Mouse (Mus musculus) midbrain, postnatal 0 days (tissue): ENCODE data around the gene Sec14l1. TPM values are rescaled to one million over a fixed set of nuclear protein-coding genes. Genes with fewer than 3 reads are reported as not detected.

ENCODE experiments used
- ATAC-seq: fragments of 200-750 bp; cut with Nextera tagmentation; 2 replicates; pipeline ENCODE4 v1.8.0; 2017; ENCODE audit warnings: moderate number of reproducible peaks, mild to moderate bottlenecking, moderate TSS enrichment, moderate library complexity; ENCODE audit not compliant: low FRiP score
- DNase-seq: peaks from one replicate; pipeline ENCODE4 v3.0.0-alpha.2; 2015; ENCODE audit warnings: low spot score
- H3K27ac ChIP-seq: fragments of 300-500 bp; sonication (generic); 2 replicates; pipeline ENCODE4 v1.5.1; 2014; ENCODE audit warnings: low read depth, mild to moderate bottlenecking, low read length, mixed read lengths
- H3K27me3 ChIP-seq: fragments of 300-500 bp; sonication (generic); 2 replicates; pipeline ENCODE4 v1.6.1; 2014; ENCODE audit warnings: low read length, control low read depth, mixed read lengths; ENCODE audit not compliant: insufficient read depth
- H3K36me3 ChIP-seq: fragments of 300-500 bp; sonication (generic); 2 replicates; pipeline ENCODE4 v1.6.1; 2014; ENCODE audit warnings: low read length, control low read depth, mixed read lengths; ENCODE audit not compliant: insufficient read depth
- H3K4me1 ChIP-seq: fragments of 300-500 bp; sonication (generic); 2 replicates; pipeline ENCODE4 v1.6.1; 2014; ENCODE audit warnings: mild to moderate bottlenecking, control low read depth, antibody characterized with exemption, low read length, mixed read lengths; ENCODE audit not compliant: insufficient read depth
- H3K4me2 ChIP-seq: fragments of 300-500 bp; sonication (generic); 2 replicates; pipeline ENCODE4 v1.6.1; 2014; ENCODE audit warnings: low read depth, mild to moderate bottlenecking, low read length, mixed read lengths; ENCODE audit not compliant: poor library complexity, severe bottlenecking
- H3K4me3 ChIP-seq: fragments of 300-500 bp; sonication (generic); 2 replicates; pipeline ENCODE4 v1.5.1; 2014; ENCODE audit warnings: low read depth, mild to moderate bottlenecking, low read length, moderate library complexity
- H3K9ac ChIP-seq: fragments of 300-500 bp; sonication (generic); replicated peaks from 2 replicates; pipeline ENCODE4 v1.6.1; 2014; ENCODE audit warnings: mild to moderate bottlenecking, low read length, moderate library complexity, mixed read lengths; ENCODE audit not compliant: poor library complexity, severe bottlenecking
- H3K9me3 ChIP-seq: fragments of 300-500 bp; sonication (generic); 2 replicates; pipeline ENCODE4 v1.6.1; 2016; ENCODE audit warnings: low read length, control low read depth
- CTCF ChIP-seq: IDR thresholded peaks from 2 replicates; pipeline ENCODE4 v1.5.1; 2016; ENCODE audit warnings: antibody characterized with exemption, mild to moderate bottlenecking
- WGBS: fragments of 180-500 bp; shearing (Covaris S2); extraction: QIAGEN DNeasy Blood & Tissue Kit; methylation state at CpG from one replicate; pipeline ENCODE4 v1.1.7; 2014; 5-methylcytosine and 5-hydroxymethylcytosine counted together
- polyA plus RNA-seq: library from polyadenylated mRNA; unstranded; fragments of >200 nt; fragmentation: Nextera tagmentation; extraction: Ambion mirVana; gene quantifications from 2 replicates; pipeline ENCODE4 v1.2.1, GENCODE M21; 2015
- total RNA-seq: library from RNA; depleted of rRNA; stranded (reverse); fragments of >200 nt; gene quantifications from 2 replicates; pipeline ENCODE4 v1.2.3, GENCODE M21; 2014

The Sec14l1 gene
- total and polyA plus RNA-seq, 2 experiments from 2014 or later: 49.2 to 71.1 TPM

DNA sequence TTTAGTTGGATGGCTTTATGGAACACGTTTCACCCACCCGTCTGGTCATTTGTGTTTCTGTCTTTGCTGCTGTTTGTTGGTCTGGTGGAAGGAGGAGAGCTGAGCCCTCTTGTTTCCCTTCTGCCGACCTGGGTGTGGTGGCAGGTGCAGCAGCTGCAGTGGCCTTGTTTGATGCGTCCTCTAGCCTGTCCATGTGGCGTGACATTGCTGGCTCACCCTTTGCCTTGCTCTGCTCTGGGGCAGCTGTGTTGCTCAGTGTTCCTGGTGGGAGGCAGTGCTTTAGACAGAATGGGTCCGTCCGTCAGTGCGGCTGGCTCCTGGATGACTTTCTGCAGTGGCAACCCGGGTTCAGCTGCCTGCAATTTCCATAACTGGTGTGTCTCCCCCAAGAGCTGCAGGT is 38.6 kb downstream of the Sec14l1 start:
- Histone ChIP-seq H3K9me3 (no peaks in the 10 kb centered on the region), H3K36me3 (peaks cover 84% of the 10 kb centered on the region), H3K4me1 (no peaks in the 10 kb centered on the region), H3K4me2 (no peak overlapping the region), H3K4me3 (no peak overlapping the region), H3K27me3 (no peaks in the 10 kb centered on the region), H3K27ac (no peak overlapping the region), H3K9ac (no peak overlapping the region)
- DNase-seq: no peak
- WGBS: 71% methylated on average over 9 of the region's 9 CpGs
- TF ChIP-seq CTCF: no peak
- no peak for ATAC-seq

DNA sequence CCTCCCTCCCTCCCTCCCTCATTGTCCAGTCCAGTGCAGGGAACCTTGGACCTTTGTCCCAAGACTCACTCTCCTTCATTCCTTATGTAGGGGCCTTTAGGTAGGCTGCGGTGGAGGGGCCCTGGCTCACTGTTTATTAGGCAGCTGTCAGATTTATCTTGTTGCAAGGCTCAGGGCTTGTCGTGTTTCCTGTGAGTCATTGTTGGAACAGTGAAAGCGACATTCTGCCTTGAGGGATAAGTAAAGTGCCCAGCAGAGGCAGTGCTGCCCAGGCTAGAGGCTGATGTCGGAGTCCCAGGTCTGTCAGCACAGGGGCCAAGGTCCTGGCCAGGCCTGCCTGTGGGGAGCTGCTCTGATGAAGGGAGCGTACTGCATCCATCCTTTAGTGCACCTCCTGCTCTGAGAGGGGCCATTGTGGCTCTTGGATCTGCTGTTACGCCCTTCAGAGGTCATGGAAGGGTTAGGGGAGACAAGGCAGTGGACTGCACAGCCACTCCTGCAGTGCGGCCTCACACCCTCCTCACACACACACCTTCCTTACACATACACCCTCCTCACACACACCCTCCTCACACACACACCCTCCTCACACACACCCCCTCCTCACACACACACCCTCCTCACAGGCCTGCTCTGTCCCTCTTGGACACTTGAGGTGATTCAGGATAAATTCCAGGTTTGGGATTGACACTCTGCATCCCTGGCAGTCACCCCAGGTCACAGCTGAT is 39.3 kb downstream of the Sec14l1 start:
- Histone ChIP-seq H3K4me1 (no peaks in the 10 kb centered on the region), H3K36me3 (peaks cover 82% of the 10 kb centered on the region), H3K4me2 (no peak overlapping the region), H3K27me3 (no peaks in the 10 kb centered on the region), H3K4me3 (no peak overlapping the region), H3K9me3 (no peaks in the 10 kb centered on the region), H3K9ac (no peak overlapping the region), H3K27ac (no peak overlapping the region)
- 73% methylated on average over 7 of the region's 7 CpGs for WGBS
- TF ChIP-seq CTCF: no peak
- ATAC-seq (no peak), DNase-seq (no peak)

DNA sequence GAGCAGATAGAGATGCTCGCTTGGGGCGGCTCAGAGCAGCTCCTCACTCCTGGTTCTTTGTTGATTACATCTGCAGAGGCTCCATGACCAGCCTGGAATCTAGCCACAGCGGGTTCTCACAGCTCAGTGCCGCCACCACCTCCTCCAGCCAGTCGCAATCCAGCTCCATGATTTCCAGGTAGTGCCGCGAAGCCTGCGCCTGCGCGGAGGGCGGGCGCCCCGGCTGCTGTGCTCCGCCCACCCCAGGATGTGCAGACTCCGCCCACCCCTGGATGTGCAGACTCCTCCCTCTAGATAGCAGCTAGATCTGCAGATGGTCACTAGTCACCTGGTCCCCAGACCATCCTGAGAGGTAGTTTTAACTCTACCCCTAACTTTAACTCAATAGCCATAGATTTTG is 41.8 kb downstream of the Sec14l1 start:
- no peak overlapping the region for H3K27ac ChIP-seq
- TF ChIP-seq CTCF: no peak
- H3K9ac ChIP-seq: no peak overlapping the region
- no peaks in the 10 kb centered on the region for H3K4me1 ChIP-seq
- no peak overlapping the region for H3K4me3 ChIP-seq
- peaks cover 66% of the 10 kb centered on the region for H3K36me3 ChIP-seq
- peak; percentile 69 for DNase-seq
- no peaks in the 10 kb centered on the region for H3K9me3 ChIP-seq
- ATAC-seq: peak; percentile 41; the same call in 1 of the 2 replicates
- no peak overlapping the region for H3K4me2 ChIP-seq
- H3K27me3 ChIP-seq: no peaks in the 10 kb centered on the region
- WGBS: 18% methylated on average over 14 of the region's 15 CpGs

DNA sequence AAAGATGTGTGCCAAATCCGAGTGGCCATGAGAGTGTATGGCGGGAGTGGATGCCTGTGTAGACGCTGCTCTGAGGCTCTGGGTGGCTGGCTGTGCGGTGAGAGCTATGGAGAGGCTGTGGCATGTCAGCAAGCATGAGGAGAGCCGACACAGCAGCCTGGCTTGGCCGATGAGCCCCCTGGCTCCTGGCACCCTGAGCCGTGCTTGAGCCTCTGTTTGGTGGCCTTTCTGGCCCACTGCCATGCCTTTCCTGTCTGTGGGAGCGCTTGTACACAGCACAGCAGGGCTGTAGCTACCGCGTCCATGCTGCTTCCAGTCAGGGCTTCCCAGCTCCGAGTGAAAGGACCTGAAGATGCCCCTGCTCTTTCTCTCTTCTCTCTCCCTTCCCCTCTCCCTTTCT is 43.4 kb downstream of the Sec14l1 start:
- no peak for ATAC-seq
- no peak overlapping the region for H3K27ac ChIP-seq
- H3K9me3 ChIP-seq: no peaks in the 10 kb centered on the region
- H3K27me3 ChIP-seq: no peaks in the 10 kb centered on the region
- no peak overlapping the region for H3K9ac ChIP-seq
- no peak overlapping the region for H3K4me3 ChIP-seq
- WGBS: 55% methylated on average over 11 of the region's 11 CpGs
- H3K4me2 ChIP-seq: no peak overlapping the region
- peaks cover 52% of the 10 kb centered on the region for H3K36me3 ChIP-seq
- no peak for TF ChIP-seq CTCF
- no peaks in the 10 kb centered on the region for H3K4me1 ChIP-seq
- DNase-seq: peak; percentile 57

DNA sequence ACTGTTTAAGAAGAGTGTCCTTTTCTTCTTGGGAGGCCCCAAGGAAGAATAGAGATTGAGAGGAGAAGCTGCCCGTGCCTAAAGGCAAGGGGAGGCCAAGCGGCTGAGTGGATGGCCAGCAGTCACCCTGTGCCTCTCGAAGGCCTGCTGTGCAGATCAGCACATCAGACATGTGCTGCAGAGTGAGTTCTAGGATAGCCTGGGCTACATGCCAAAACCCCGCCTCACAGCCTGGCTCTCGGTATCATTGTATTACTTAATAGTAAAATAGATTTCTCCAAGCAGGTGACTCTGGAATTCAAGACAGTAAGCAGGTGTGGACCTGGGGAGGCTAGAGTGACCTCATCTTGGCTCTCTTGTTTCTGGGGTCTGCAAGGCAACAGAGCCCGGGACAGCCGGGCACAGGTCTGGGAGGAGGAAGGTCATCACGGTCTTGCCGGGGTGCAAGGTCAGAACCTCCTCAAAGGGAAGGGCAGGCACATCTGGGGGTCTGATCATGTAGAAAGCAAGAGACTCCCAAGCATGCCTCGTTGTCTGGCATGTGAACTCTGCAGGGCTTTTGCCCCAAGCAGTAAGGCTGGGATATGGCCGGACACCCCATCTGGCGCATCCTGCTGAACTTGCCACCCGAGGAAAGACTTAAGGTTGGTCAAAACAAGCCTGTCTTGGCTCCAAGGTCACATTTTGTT is 44.4 kb downstream of the Sec14l1 start:
- no peak overlapping the region for H3K4me3 ChIP-seq
- no peak overlapping the region for H3K4me2 ChIP-seq
- no peak overlapping the region for H3K27ac ChIP-seq
- H3K9me3 ChIP-seq: no peaks in the 10 kb centered on the region
- no peak for TF ChIP-seq CTCF
- ATAC-seq: no peak
- H3K4me1 ChIP-seq: no peaks in the 10 kb centered on the region
- 90% methylated on average over 13 of the region's 13 CpGs for WGBS
- H3K27me3 ChIP-seq: no peaks in the 10 kb centered on the region
- H3K36me3 ChIP-seq: peaks cover 43% of the 10 kb centered on the region
- no peak for DNase-seq
- H3K9ac ChIP-seq: no peak overlapping the region

DNA sequence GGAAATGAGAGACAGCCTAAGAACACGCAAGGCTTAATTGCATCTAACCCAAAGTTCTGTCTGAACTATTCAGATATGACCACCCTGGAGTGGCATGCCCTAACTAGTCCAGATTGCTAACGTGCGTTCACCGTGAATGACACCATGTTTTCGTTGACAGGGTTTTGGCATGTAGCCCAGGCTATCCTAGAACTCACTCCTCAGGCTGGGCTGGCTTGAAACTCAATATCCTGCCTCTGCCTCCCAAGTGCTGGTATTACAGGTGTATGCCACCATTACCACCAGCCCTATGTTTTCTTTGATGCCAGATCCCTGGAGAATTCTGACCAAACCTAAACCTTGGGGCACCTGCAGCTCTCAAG is 45.0 kb downstream of the Sec14l1 start:
- no peak for TF ChIP-seq CTCF
- ATAC-seq (no peak), DNase-seq (no peak)
- no peak overlapping the region for H3K4me3 ChIP-seq
- H3K36me3 ChIP-seq: peaks cover 38% of the 10 kb centered on the region
- WGBS: 85% methylated on average over 5 of the region's 5 CpGs
- no peaks in the 10 kb centered on the region for H3K27me3 ChIP-seq
- no peaks in the 10 kb centered on the region for H3K9me3 ChIP-seq
- H3K4me1 ChIP-seq: no peaks in the 10 kb centered on the region
- no peak overlapping the region for H3K9ac ChIP-seq
- no peak overlapping the region for H3K27ac ChIP-seq
- H3K4me2 ChIP-seq: no peak overlapping the region
